Mouse (Mus musculus): ENCODE results near the gene Evc2.

GRCm38 (mm10) chr5:37390923-37391322 lies 52.6 kb downstream of the Evc2 start:
- no peak for TF ChIP-seq CTCF (IDR thresholded peaks at IDR 0.05; ENCODE audit: extremely low read depth, insufficient read depth, insufficient read length, insufficient replicate concordance)
- TF ChIP-seq POLR2A (IDR thresholded peaks at IDR 0.05; ENCODE audit: low read depth, low read length) = no peak

All from spleen, adult 2 months (tissue).